Mouse (Mus musculus) midbrain, postnatal 0 days (tissue): ENCODE results near the gene Mb21d2. TPM values are rescaled to one million over a fixed set of nuclear protein-coding genes. Genes with fewer than 3 reads are reported as not detected.
A peak's percentile ranks its signal among the peaks of the same experiment; 100 is the strongest.

Experiments used
- ATAC-seq: fragments of 200-750 bp; cut with Nextera tagmentation; 2 replicates; pipeline ENCODE4 v1.8.0; 2017; ENCODE audit warnings: moderate number of reproducible peaks, mild to moderate bottlenecking, moderate TSS enrichment, moderate library complexity; ENCODE audit not compliant: low FRiP score
- DNase-seq: peaks from one replicate; pipeline ENCODE4 v3.0.0-alpha.2; 2015; ENCODE audit warnings: low spot score
- H3K27ac ChIP-seq: fragments of 300-500 bp; sonication (generic); 2 replicates; pipeline ENCODE4 v1.5.1; 2014; ENCODE audit warnings: low read depth, mild to moderate bottlenecking, low read length, mixed read lengths
- H3K27me3 ChIP-seq: fragments of 300-500 bp; sonication (generic); 2 replicates; pipeline ENCODE4 v1.6.1; 2014; ENCODE audit warnings: low read length, control low read depth, mixed read lengths; ENCODE audit not compliant: insufficient read depth
- H3K36me3 ChIP-seq: fragments of 300-500 bp; sonication (generic); 2 replicates; pipeline ENCODE4 v1.6.1; 2014; ENCODE audit warnings: low read length, control low read depth, mixed read lengths; ENCODE audit not compliant: insufficient read depth
- H3K4me1 ChIP-seq: fragments of 300-500 bp; sonication (generic); 2 replicates; pipeline ENCODE4 v1.6.1; 2014; ENCODE audit warnings: mild to moderate bottlenecking, control low read depth, antibody characterized with exemption, low read length, mixed read lengths; ENCODE audit not compliant: insufficient read depth
- H3K4me2 ChIP-seq: fragments of 300-500 bp; sonication (generic); 2 replicates; pipeline ENCODE4 v1.6.1; 2014; ENCODE audit warnings: low read depth, mild to moderate bottlenecking, low read length, mixed read lengths; ENCODE audit not compliant: poor library complexity, severe bottlenecking
- H3K4me3 ChIP-seq: fragments of 300-500 bp; sonication (generic); 2 replicates; pipeline ENCODE4 v1.5.1; 2014; ENCODE audit warnings: low read depth, mild to moderate bottlenecking, low read length, moderate library complexity
- H3K9ac ChIP-seq: fragments of 300-500 bp; sonication (generic); replicated peaks from 2 replicates; pipeline ENCODE4 v1.6.1; 2014; ENCODE audit warnings: mild to moderate bottlenecking, low read length, moderate library complexity, mixed read lengths; ENCODE audit not compliant: poor library complexity, severe bottlenecking
- H3K9me3 ChIP-seq: fragments of 300-500 bp; sonication (generic); 2 replicates; pipeline ENCODE4 v1.6.1; 2016; ENCODE audit warnings: low read length, control low read depth
- CTCF ChIP-seq: IDR thresholded peaks from 2 replicates; pipeline ENCODE4 v1.5.1; 2016; ENCODE audit warnings: antibody characterized with exemption, mild to moderate bottlenecking
- WGBS: fragments of 180-500 bp; shearing (Covaris S2); extraction: QIAGEN DNeasy Blood & Tissue Kit; methylation state at CpG from one replicate; pipeline ENCODE4 v1.1.7; 2014; 5-methylcytosine and 5-hydroxymethylcytosine counted together
- polyA plus RNA-seq: library from polyadenylated mRNA; unstranded; fragments of >200 nt; fragmentation: Nextera tagmentation; extraction: Ambion mirVana; gene quantifications from 2 replicates; pipeline ENCODE4 v1.2.1, GENCODE M21; 2015
- total RNA-seq: library from RNA; depleted of rRNA; stranded (reverse); fragments of >200 nt; gene quantifications from 2 replicates; pipeline ENCODE4 v1.2.3, GENCODE M21; 2014

Mb21d2 gene
- total and polyA plus RNA-seq, 2 experiments from 2014 or later = 16.9 to 51.5 TPM

GRCm38 (mm10) chr16:28906370-28907275 lies 22.9 kb downstream of the Mb21d2 start:
- Histone ChIP-seq H3K27me3 (no peaks in the 10 kb centered on the region), H3K9me3 (no peaks in the 10 kb centered on the region), H3K4me1 (no peaks in the 10 kb centered on the region), H3K4me3 (no peak overlapping the region), H3K36me3 (no peaks in the 10 kb centered on the region), H3K9ac (no peak overlapping the region), H3K27ac (no peak overlapping the region), H3K4me2 (no peak overlapping the region)
- WGBS = 86% methylated on average over 7 of the region's 7 CpGs
- DNase-seq (no peak), ATAC-seq (no peak)
- no peak for TF ChIP-seq CTCF

- Histone ChIP-seq H3K9ac (no peak overlapping the region), H3K4me1 (no peaks in the 10 kb centered on the region), H3K4me2 (no peak overlapping the region), H3K27ac (no peak overlapping the region), H3K27me3 (no peaks in the 10 kb centered on the region), H3K36me3 (no peaks in the 10 kb centered on the region), H3K9me3 (no peaks in the 10 kb centered on the region), H3K4me3 (no peak overlapping the region)
- ATAC-seq (no peak), DNase-seq (no peak)
- 88% methylated on average over 11 of the region's 11 CpGs for WGBS
- no peak for TF ChIP-seq CTCF
These were observed 23.7 kb downstream of the Mb21d2 start for GRCm38 (mm10) chr16:28905567-28906289.

- TF ChIP-seq CTCF = no peak
- no peaks in the 10 kb centered on the region for H3K27me3 ChIP-seq
- H3K27ac ChIP-seq = no peak overlapping the region
- H3K9ac ChIP-seq = no peak overlapping the region
- H3K9me3 ChIP-seq = no peaks in the 10 kb centered on the region
- H3K4me2 ChIP-seq = no peak overlapping the region
- 63% methylated on average over 14 of the region's 14 CpGs for WGBS
- no peak overlapping the region for H3K4me3 ChIP-seq
- ATAC-seq (no peak), DNase-seq (no peak)
- H3K36me3 ChIP-seq = no peaks in the 10 kb centered on the region
- peaks cover 3% of the 10 kb centered on the region; the same call in 1 of the 2 replicates for H3K4me1 ChIP-seq
These were observed 26.6 kb downstream of the Mb21d2 start for GRCm38 (mm10) chr16:28902620-28903565.

DNA sequence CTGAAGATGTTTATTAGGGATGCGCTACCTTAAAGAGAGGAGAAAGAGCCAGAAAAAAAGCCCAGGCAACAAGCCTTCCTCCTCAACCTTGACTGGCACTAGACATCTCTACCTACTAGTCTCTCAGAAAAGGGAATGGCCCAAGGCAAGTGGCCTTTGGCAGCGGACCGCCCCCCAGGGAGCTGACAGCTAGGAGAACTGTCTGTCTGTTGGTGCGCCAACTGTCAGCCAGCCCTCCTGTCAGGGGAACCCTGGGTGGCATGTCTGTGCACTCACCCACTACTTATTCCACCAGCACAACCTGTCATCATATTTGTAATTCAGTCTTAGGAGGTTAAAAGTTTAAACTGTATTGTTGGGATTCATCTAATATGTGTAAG lies 30.3 kb downstream of the Mb21d2 start:
- no peak for TF ChIP-seq CTCF
- DNase-seq (no peak), ATAC-seq (no peak)
- Histone ChIP-seq H3K36me3 (no peaks in the 10 kb centered on the region), H3K9ac (no peak overlapping the region), H3K9me3 (no peaks in the 10 kb centered on the region), H3K4me1 (peaks cover 3% of the 10 kb centered on the region; the same call in 1 of the 2 replicates), H3K4me3 (no peak overlapping the region), H3K4me2 (no peak overlapping the region), H3K27ac (no peak overlapping the region), H3K27me3 (no peaks in the 10 kb centered on the region)
- WGBS = 63% methylated on average over 4 of the region's 4 CpGs

DNA sequence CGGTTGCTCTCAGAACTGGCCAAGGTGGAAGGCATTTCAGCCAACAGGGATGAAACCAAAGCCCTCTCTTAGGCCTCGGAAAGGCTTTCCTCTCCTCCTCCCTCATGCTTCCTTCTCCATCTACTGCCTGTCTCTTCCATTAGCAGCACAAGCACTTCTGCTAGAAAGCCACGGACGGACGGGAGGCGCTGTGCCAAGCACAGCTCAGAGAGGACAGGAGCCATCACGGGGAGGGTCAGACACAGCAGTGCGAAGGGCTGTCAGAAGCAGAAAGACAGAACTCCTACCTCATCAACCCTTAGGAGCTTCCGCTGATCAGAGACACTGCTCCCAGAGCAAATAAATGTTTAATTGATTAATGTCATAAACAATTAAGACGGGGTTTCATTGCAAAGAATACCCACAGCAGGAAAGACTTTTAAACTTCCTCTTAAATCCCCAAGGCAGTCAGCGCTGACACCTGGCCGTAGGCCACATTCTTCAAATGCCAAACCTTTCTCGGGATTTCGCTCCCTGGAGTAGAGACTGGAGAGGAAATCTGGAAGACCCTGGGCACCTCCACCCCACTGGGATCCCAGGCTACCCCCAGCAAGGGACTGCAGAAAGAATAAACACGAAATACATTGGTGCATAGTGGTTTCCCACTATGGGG lies 30.8 kb downstream of the Mb21d2 start:
- H3K9me3 ChIP-seq = no peaks in the 10 kb centered on the region
- peak; percentile 35; the same call in 1 of the 2 replicates for ATAC-seq

More for the DNA sequence above, 30.8 kb downstream of the Mb21d2 start:
- WGBS = 28% methylated on average over 15 of the region's 15 CpGs
- no peak overlapping the region for H3K4me3 ChIP-seq
- H3K4me2 ChIP-seq = no peak overlapping the region
- no peaks in the 10 kb centered on the region for H3K27me3 ChIP-seq
- no peak overlapping the region for H3K27ac ChIP-seq
- peak; percentile 54 for TF ChIP-seq CTCF
- DNase-seq = peak; percentile 59
- H3K4me1 ChIP-seq = peaks cover 3% of the 10 kb centered on the region; the same call in 1 of the 2 replicates
- H3K36me3 ChIP-seq = no peaks in the 10 kb centered on the region
- H3K9ac ChIP-seq = no peak overlapping the region
